Mouse (Mus musculus) embryonic stem cell, embryonic (primary cell): ENCODE results near the gene Gm45808.

Experiments
- CTCF ChIA-PET, 4 experiments: fragments of 300-600 bp in 2 of 4; fragments of 350-600 bp in 2 of 4; sonication (Branson Sonifier 250); formaldehyde crosslinking; loops; one replicate each; lab custom pipeline; 2022; ENCODE audit warnings: inconsistent platforms in 2 of 4; lab: Charles Lee
- POLR2A ChIA-PET, 4 experiments: fragments of 300-600 bp in 2 of 4; fragments of 350-600 bp in 2 of 4; sonication (Branson Sonifier 250); formaldehyde crosslinking; loops; one replicate each; lab custom pipeline; 2022; ENCODE audit warnings: antibody characterized with exemption in 4 of 4, inconsistent platforms in 1 of 4; lab: Charles Lee

Gene Gm45808

DNA sequence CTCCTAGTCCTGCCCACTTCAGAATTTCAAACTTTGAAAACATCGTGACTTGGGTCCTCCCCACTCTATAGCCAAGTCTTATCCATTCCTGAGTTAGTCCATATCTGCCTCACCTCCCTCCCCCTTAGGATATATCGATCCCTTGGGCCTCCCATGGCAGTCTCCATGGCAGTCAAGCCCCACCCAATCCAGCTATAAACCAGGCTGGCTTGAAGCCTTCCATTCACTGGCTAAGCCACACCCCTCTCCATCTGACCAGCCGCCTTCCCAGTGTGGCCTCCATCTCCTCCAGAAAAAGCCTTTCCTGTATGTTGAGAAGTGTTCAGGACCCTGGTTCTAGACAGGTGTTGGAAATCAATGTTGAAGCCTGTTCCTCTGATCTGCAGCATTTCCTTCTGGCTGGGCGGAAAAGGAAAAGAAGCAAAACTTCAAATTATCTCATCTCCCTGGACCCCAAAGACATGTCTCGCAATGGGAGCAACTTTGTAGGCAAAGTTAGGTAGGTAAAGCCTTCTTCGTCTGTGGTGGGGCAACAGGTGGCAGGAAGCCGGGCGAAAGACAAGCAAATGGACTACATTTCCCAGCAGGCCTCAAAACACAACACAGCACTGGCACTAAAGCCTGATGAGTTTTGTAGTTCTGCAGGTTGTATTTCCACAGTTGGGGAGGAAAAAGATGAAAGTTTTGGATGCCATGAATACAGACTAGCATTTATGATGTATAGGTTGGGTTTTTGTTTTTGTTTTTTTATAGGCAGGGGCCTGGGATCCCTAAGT is 32.9 kb upstream of the Gm45808 start:
- ChIA-PET CTCF (interaction anchor here in 1 of 4 experiments (0.7 to 1.5 kb wide), 4 partner anchors 9 to 85 kb away, joined by 4 to 5 read pairs (median 4); partner anchors contain the start of genes Gys1 and Nucb1), POLR2A (interaction anchor here in 3 of 4 experiments (0.6 to 2.5 kb wide), 30 partner anchors 9 to 198 kb away, joined by 3 to 17 read pairs (median 4); partner anchors contain the start of genes Nucb1 (in 2 of the 3), Sphk2 (in 2 of the 3), Bax (in 1 of the 3) and Dhdh (in 1 of the 3))

- POLR2A ChIA-PET, result interaction anchor here in 3 of 4 experiments (0.8 to 5.2 kb wide), 29 partner anchors 8 to 199 kb away, joined by 3 to 40 read pairs (median 4); partner anchors contain the start of genes Nucb1 (in 2 of the 3), Sphk2 (in 2 of the 3), Bax (in 1 of the 3) and Dhdh (in 1 of the 3)
- CTCF ChIA-PET, result interaction anchor here in 1 of 4 experiments (0.8 to 1.5 kb wide), 2 partner anchors 43 to 84 kb away, joined by 4 to 5 read pairs; partner anchors contain the start of gene Gys1
Measured at GRCm38 (mm10) chr7:45518618-45519017, 32.0 kb upstream of the Gm45808 start.

GRCm38 (mm10) chr7:45516846-45517245 is 30.2 kb upstream of the Gm45808 start:
- CTCF ChIA-PET, result interaction anchor here (0.6 to 3.8 kb wide), 19 partner anchors 9 to 179 kb away, joined by 3 to 12 read pairs (median 3); partner anchors contain the start of genes Plekha4 (in 1 of the 4), Ppp1r15a (in 1 of the 4) and Tulp2 (in 1 of the 4)
- POLR2A ChIA-PET, result interaction anchor here in 3 of 4 experiments (0.9 to 5.2 kb wide), 13 partner anchors 9 to 59 kb away, joined by 3 to 109 read pairs (median 25); partner anchors contain the start of genes Plekha4 (in 3 of the 3), Ppp1r15a (in 3 of the 3), Bax (in 1 of the 3) and Bcat2 (in 1 of the 3)

DNA sequence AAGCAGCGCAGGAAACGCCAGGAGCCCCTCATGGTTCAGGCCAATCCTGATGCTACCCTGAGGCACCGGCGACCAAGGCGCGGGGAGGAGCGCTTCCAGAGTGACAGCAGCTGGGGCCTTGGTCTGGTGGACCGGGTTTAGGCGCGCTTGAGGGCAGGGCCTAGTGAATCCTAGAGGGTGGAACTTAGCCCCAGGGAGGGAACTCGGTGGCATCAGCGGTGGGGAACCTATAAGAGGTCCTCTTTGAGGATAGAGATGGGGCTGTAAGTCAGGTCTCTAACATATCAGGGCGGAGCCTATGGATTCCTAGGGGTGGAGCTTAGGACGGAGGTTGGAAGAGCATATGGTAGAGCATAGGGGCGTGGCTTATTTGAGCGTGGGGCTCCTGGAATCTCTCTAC is 28.8 kb upstream of the Gm45808 start:
- ChIA-PET POLR2A (interaction anchor here (0.8 to 5.2 kb wide), 75 partner anchors 9 to 529 kb away, joined by 3 to 109 read pairs (median 4); partner anchors contain the start of genes Plekha4 (in 3 of the 4), Ppp1r15a (in 3 of the 4), Sphk2 (in 3 of the 4) and Bax (in 2 of the 4)), CTCF (interaction anchor here (0.5 to 3.8 kb wide), 25 partner anchors 11 to 268 kb away, joined by 3 to 26 read pairs (median 5); partner anchors contain the start of genes Gys1 (in 1 of the 4), Lmtk3 (in 1 of the 4), Plekha4 (in 1 of the 4) and Ppp1r15a (in 1 of the 4))

GRCm38 (mm10) chr7:45514411-45514810 is 27.8 kb upstream of the Gm45808 start:
- ChIA-PET POLR2A (interaction anchor here (0.6 to 5.2 kb wide), 62 partner anchors 7 to 1830 kb away, joined by 3 to 109 read pairs (median 4); partner anchors contain the start of genes Plekha4 (in 4 of the 4), Ppp1r15a (in 4 of the 4), Ftl1 (in 2 of the 4) and Gys1 (in 2 of the 4)), CTCF (interaction anchor here (0.6 to 3.8 kb wide), 22 partner anchors 9 to 528 kb away, joined by 3 to 26 read pairs (median 3); partner anchors contain the start of genes Fam83e (in 1 of the 4) and Prmt1 (in 1 of the 4))

GRCm38 (mm10) chr7:45509912-45510787 is 23.5 kb upstream of the Gm45808 start, which contains the start of gene Nucb1:
Gene Nucb1, minus strand, starts transcription at chr7:45510406.
- ChIA-PET POLR2A (interaction anchor here in 3 of 4 experiments (0.6 to 4.2 kb wide), 69 partner anchors 9 to 356 kb away, joined by 3 to 60 read pairs (median 5); partner anchors contain the start of genes Ftl1 (in 3 of the 3), Plekha4 (in 3 of the 3), Ppp1r15a (in 3 of the 3) and Aldh16a1 (in 1 of the 3)), CTCF (interaction anchor here in 3 of 4 experiments (0.5 to 1.6 kb wide), 21 partner anchors 9 to 294 kb away, joined by 3 to 9 read pairs (median 3); partner anchors contain the start of genes Gys1 (in 1 of the 3), Kcna7 (in 1 of the 3) and Ppfia3 (in 1 of the 3))

- POLR2A ChIA-PET, result interaction anchor here (0.5 to 4.2 kb wide), 39 partner anchors 8 to 694 kb away, joined by 3 to 60 read pairs (median 5); partner anchors contain the start of genes Plekha4 (in 3 of the 4), Ppp1r15a (in 3 of the 4), Aldh16a1 (in 1 of the 4) and Bax (in 1 of the 4)
- CTCF ChIA-PET, result interaction anchor here in 2 of 4 experiments (0.8 to 1.6 kb wide), 7 partner anchors 13 to 104 kb away, joined by 3 to 8 read pairs (median 3); partner anchors contain the start of genes Gys1 (in 1 of the 2) and Kcna7 (in 1 of the 2)
Measured at GRCm38 (mm10) chr7:45509181-45509882, 22.7 kb upstream of the Gm45808 start.

DNA sequence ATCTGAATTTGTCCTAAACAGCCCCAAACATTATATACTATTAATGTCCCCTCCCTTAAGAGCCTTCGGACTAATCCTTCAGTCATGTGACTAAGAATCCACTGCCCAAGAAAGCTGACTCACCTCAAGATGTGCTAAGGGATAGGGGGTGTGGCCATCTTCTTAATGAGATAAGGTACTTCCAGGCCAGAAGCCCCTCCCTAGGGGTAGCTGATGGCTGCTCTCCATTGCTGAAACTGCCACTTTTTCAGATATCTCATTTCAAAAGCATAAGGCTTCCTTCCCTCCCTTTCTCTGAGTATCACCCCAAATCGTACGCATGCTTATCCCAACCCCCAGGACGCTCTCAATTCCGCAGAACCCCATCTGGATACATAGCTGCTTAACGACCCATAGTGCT is 21.9 kb upstream of the Gm45808 start:
- ChIA-PET CTCF (interaction anchor here in 3 of 4 experiments (0.6 to 1.4 kb wide), 8 partner anchors 13 to 931 kb away, joined by 3 to 6 read pairs (median 3); partner anchors contain the start of genes Gys1 (in 1 of the 3) and Ntn5 (in 1 of the 3)), POLR2A (interaction anchor here in 3 of 4 experiments (0.7 to 4.2 kb wide), 27 partner anchors 8 to 135 kb away, joined by 3 to 60 read pairs (median 4); partner anchors contain the start of genes Plekha4 (in 3 of the 3), Ppp1r15a (in 3 of the 3), Dhdh (in 2 of the 3) and Ftl1 (in 1 of the 3))

DNA sequence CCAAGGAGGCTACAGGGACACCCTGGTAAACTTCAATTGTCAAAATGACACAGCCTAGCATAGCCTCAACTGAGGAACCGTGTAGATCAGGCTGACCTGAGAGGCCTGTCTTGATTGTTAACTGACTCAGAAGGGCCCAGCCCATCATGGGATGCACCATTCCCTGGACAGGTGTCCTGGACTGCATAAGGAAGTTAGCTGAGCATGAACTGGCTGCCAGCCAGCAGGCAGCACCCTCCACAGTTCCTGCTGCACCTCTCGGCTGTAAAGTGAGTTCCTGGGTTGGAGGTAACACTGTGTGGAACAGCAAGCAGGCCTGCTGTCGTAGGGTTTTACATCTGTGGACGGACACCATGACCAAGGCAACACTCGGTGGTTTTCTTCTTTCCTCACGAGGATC is 21.0 kb upstream of the Gm45808 start:
- POLR2A ChIA-PET, result interaction anchor here in 3 of 4 experiments (0.7 to 3.6 kb wide), 7 partner anchors 14 to 526 kb away, joined by 3 to 60 read pairs (median 7); partner anchors contain the start of genes Plekha4 (in 2 of the 3), Ppp1r15a (in 2 of the 3), Dhdh (in 1 of the 3) and Nomo1 (in 1 of the 3)
- CTCF ChIA-PET, result interaction anchor here in 2 of 4 experiments (0.8 to 1.4 kb wide), 4 partner anchors 15 to 176 kb away, joined by 3 read pairs; partner anchors contain the start of gene Ntn5 (in 1 of the 2)

DNA sequence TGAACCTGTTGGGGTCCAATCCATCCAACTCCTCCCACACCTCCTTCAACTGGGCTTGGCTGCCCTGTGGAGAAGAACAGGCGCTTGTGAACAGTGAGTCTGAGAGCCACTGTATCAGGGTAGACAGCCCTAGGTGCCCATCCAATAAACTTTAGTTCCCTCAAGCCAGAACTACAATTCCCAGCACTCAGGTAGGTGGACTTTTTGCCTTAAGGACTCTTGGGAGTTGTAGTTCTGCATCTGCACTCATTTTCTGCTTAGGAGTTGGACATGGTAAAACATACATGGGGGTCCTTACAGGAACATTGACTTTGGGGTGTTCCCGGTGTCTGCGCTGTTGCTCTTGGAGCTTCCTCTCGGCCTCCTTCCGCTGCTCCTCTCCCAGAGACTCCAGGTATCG is 11.8 kb upstream of the Gm45808 start:
- POLR2A ChIA-PET, result interaction anchor here in 2 of 4 experiments (0.6 to 1.0 kb wide), 2 partner anchors 10 to 69 kb away, joined by 4 read pairs; no protein-coding TSS in a partner anchor
- CTCF ChIA-PET, result no interaction called here

GRCm38 (mm10) chr7:45494548-45494947 is 7.9 kb upstream of the Gm45808 start:
- CTCF ChIA-PET, result interaction anchor here in 3 of 4 experiments (0.6 to 1.1 kb wide), 5 partner anchors 18 to 365 kb away, joined by 3 to 7 read pairs (median 4); no protein-coding TSS in a partner anchor
- POLR2A ChIA-PET, result interaction anchor here (0.5 to 4.0 kb wide), 27 partner anchors 9 to 94 kb away, joined by 3 to 29 read pairs (median 4); partner anchors contain the start of genes Ftl1 (in 3 of the 4), Bax (in 2 of the 4), Nucb1 (in 2 of the 4) and Plekha4 (in 1 of the 4)

- POLR2A ChIA-PET, result interaction anchor here in 2 of 4 experiments (1.1 to 4.0 kb wide), 9 partner anchors 9 to 33 kb away, joined by 3 to 29 read pairs (median 5); partner anchors contain the start of genes Bax (in 1 of the 2), Ftl1 (in 1 of the 2) and Nucb1 (in 1 of the 2)
- CTCF ChIA-PET, result interaction anchor here in 2 of 4 experiments (0.6 to 0.8 kb wide), 2 partner anchors 16 to 920 kb away, joined by 3 read pairs; no protein-coding TSS in a partner anchor
Measured at GRCm38 (mm10) chr7:45492951-45493350, 6.3 kb upstream of the Gm45808 start.

- POLR2A ChIA-PET, result interaction anchor here in 2 of 4 experiments (1.3 to 4.0 kb wide), 11 partner anchors 9 to 209 kb away, joined by 3 to 29 read pairs (median 4); partner anchors contain the start of gene Nucb1 (in 1 of the 2)
Measured at GRCm38 (mm10) chr7:45492225-45492844, 5.7 kb upstream of the Gm45808 start.

GRCm38 (mm10) chr7:45491264-45491663 is 4.7 kb upstream of the Gm45808 start:
- CTCF ChIA-PET, result interaction anchor here in 2 of 4 experiments (1.0 to 2.3 kb wide), 2 partner anchors 14 to 24 kb away, joined by 4 to 13 read pairs; no protein-coding TSS in a partner anchor
- POLR2A ChIA-PET, result interaction anchor here (0.6 to 4.4 kb wide), 23 partner anchors 11 to 377 kb away, joined by 3 to 23 read pairs (median 4); partner anchors contain the start of genes Ftl1 (in 1 of the 4), Nucb1 (in 1 of the 4), Plekha4 (in 1 of the 4) and Ppp1r15a (in 1 of the 4)

More at GRCm38 (mm10) chr7:45492225-45492844, 5.7 kb upstream of the Gm45808 start:
- CTCF ChIA-PET, result interaction anchor here in 1 of 4 experiments (2.3 kb wide), 1 partner anchor 23 kb away, joined by 13 read pairs; no protein-coding TSS in a partner anchor
